Mouse (Mus musculus) liver, embryonic 14.5 days (tissue): ENCODE measurements at regions not wholly inside any gene's neighbourhood (a gene's known extent, or its start where the extent isn't known, plus 50 kb on each side); places are given as distances from the start of the nearest gene placed in this dataset.

ENCODE experiments used
- ATAC-seq: fragments of 200-750 bp; cut with Nextera tagmentation; 2 replicates; pipeline ENCODE4 v1.8.0; 2017; ENCODE audit warnings: moderate number of reproducible peaks, mild to moderate bottlenecking, moderate library complexity; ENCODE audit not compliant: insufficient read depth
- DNase-seq, 3 experiments: peaks; one replicate each; pipeline ENCODE4 v3.0.0-alpha.2; 2012 to 2013; ENCODE audit warnings: low read depth in 3 of 3, low spot score in 3 of 3
- H3K27ac ChIP-seq: fragments of 300-500 bp; sonication (generic); 2 replicates; pipeline ENCODE4 v1.5.1; 2014; ENCODE audit warnings: moderate library complexity, mild to moderate bottlenecking, control low read depth, inconsistent platforms
- H3K27me3 ChIP-seq: fragments of 300-500 bp; sonication (generic); 2 replicates; pipeline ENCODE4 v1.6.1; 2014; ENCODE audit warnings: mild to moderate bottlenecking, low read length, moderate library complexity; ENCODE audit not compliant: control insufficient read depth, insufficient read depth
- H3K36me3 ChIP-seq: fragments of 300-500 bp; sonication (generic); replicated peaks from 2 replicates; pipeline ENCODE4 v1.6.1; 2014; ENCODE audit warnings: low read depth; ENCODE audit not compliant: control insufficient read depth, insufficient read depth
- H3K4me1 ChIP-seq, 2 experiments: fragments of 200-500 bp in 1 of 2; fragments of 300-500 bp in 1 of 2; sonication (generic) in 1 of 2; replicated peaks; 2 replicates each; pipeline ENCODE4 v1.6.1; 2012 to 2014; ENCODE audit warnings: antibody characterized with exemption in 1 of 2, inconsistent platforms in 1 of 2, low read length in 1 of 2; ENCODE audit not compliant: control insufficient read depth in 2 of 2, insufficient read depth in 2 of 2
- H3K4me2 ChIP-seq: fragments of 300-500 bp; sonication (generic); 2 replicates; pipeline ENCODE4 v1.6.1; 2014; ENCODE audit warnings: low read depth, mild to moderate bottlenecking, control low read depth, moderate library complexity
- H3K4me3 ChIP-seq, 2 experiments: fragments of 200-500 bp in 1 of 2; fragments of 300-500 bp in 1 of 2; sonication (generic) in 1 of 2; 2 replicates each; pipeline ENCODE4 v1.5.1; 2012 to 2014; ENCODE audit warnings: low read depth in 2 of 2, low read length in 2 of 2, mild to moderate bottlenecking in 2 of 2, control low read depth in 1 of 2, inconsistent platforms in 1 of 2, moderate library complexity in 1 of 2; ENCODE audit not compliant: insufficient read depth in 1 of 2
- H3K9ac ChIP-seq: fragments of 300-500 bp; sonication (generic); replicated peaks from 2 replicates; pipeline ENCODE4 v1.6.1; 2014; ENCODE audit warnings: mild to moderate bottlenecking, control low read depth, moderate library complexity
- H3K9me3 ChIP-seq: fragments of 300-500 bp; sonication (generic); 2 replicates; pipeline ENCODE4 v1.6.1; 2016; ENCODE audit warnings: low read length, mixed read lengths; ENCODE audit not compliant: control insufficient read depth
- CTCF ChIP-seq: IDR thresholded peaks from 2 replicates; pipeline ENCODE4 v1.5.1; 2016; ENCODE audit warnings: antibody characterized with exemption, low read depth, control low read depth
- EP300 ChIP-seq: IDR thresholded peaks from 2 replicates; pipeline ENCODE4 v1.6.1; 2016; ENCODE audit warnings: antibody characterized with exemption, low read depth
- WGBS: fragments of 180-500 bp; shearing (Covaris S2); extraction: QIAGEN DNeasy Blood & Tissue Kit; methylation state at CpG from one replicate; pipeline ENCODE4 v1.1.7; 2014; ENCODE audit not compliant: insufficient replicate concordance; 5-methylcytosine and 5-hydroxymethylcytosine counted together

GRCm38 (mm10) chr16:79400100-79400499 lies 309.2 kb upstream of the Tmprss15 start:
- Histone ChIP-seq H3K9ac (no peak overlapping the region), H3K36me3 (no peaks in the 10 kb centered on the region), H3K27me3 (no peaks in the 10 kb centered on the region), H3K9me3 (no peaks in the 10 kb centered on the region), H3K27ac (no peak overlapping the region), H3K4me2 (no peak overlapping the region), H3K4me1 (no peaks in the 10 kb centered on the region), H3K4me3 (no peak overlapping the region)
- DNase-seq (no peak), ATAC-seq (no peak)
- TF ChIP-seq EP300 (no peak), CTCF (no peak)
- WGBS, result 64% methylated on average over 3 of the region's 3 CpGs

- ATAC-seq, result no peak
- Histone ChIP-seq H3K36me3 (no peaks in the 10 kb centered on the region), H3K9me3 (no peaks in the 10 kb centered on the region), H3K9ac (no peak overlapping the region), H3K4me1 (no peaks in the 10 kb centered on the region), H3K27ac (no peak overlapping the region), H3K4me3 (no peak overlapping the region), H3K4me2 (no peak overlapping the region), H3K27me3 (no peaks in the 10 kb centered on the region)
- WGBS, result 42% methylated on average over 2 of the region's 2 CpGs
- TF ChIP-seq CTCF (no peak), EP300 (no peak)
- DNase-seq, result no peak
These were observed 307.6 kb upstream of the Tmprss15 start for GRCm38 (mm10) chr16:79398476-79398875.

DNA sequence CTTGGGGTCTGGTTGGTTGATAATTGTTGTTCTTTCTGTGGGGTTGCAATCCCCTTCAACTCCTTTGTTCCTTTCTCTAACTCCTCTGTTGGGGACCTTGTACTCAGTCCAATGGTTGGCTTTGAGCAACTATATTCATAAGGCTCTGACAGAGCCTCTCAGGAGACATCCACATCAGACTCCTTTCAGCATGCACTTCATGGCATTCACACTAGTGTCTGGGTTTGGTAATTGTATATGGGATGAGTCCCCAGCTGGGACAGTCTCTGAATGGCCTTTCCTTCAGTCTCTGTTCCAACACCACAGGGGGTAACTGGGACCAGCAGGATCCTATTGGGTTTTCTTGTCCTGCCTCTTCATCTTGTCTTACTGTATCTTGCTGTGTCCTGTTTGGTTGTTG lies 303.5 kb upstream of the Tmprss15 start:
- H3K36me3 ChIP-seq, result no peaks in the 10 kb centered on the region
- no peaks in the 10 kb centered on the region for H3K27me3 ChIP-seq
- no peak overlapping the region for H3K9ac ChIP-seq
- H3K4me3 ChIP-seq, result no peak overlapping the region
- ATAC-seq, result no peak
- H3K27ac ChIP-seq, result no peak overlapping the region
- H3K4me2 ChIP-seq, result no peak overlapping the region
- TF ChIP-seq CTCF (no peak), EP300 (no peak)
- no peak for DNase-seq
- H3K9me3 ChIP-seq, result no peaks in the 10 kb centered on the region
- H3K4me1 ChIP-seq, result no peaks in the 10 kb centered on the region

GRCm38 (mm10) chr16:79386421-79386820 lies 295.5 kb upstream of the Tmprss15 start:
- ATAC-seq, result no peak
- Histone ChIP-seq H3K36me3 (no peaks in the 10 kb centered on the region), H3K27me3 (no peaks in the 10 kb centered on the region), H3K4me3 (no peak overlapping the region), H3K4me1 (no peaks in the 10 kb centered on the region), H3K9ac (no peak overlapping the region), H3K9me3 (no peaks in the 10 kb centered on the region), H3K27ac (no peak overlapping the region), H3K4me2 (no peak overlapping the region)
- TF ChIP-seq EP300 (no peak), CTCF (no peak)
- no peak for DNase-seq
- 51% methylated on average over 3 of the region's 3 CpGs for WGBS

DNA sequence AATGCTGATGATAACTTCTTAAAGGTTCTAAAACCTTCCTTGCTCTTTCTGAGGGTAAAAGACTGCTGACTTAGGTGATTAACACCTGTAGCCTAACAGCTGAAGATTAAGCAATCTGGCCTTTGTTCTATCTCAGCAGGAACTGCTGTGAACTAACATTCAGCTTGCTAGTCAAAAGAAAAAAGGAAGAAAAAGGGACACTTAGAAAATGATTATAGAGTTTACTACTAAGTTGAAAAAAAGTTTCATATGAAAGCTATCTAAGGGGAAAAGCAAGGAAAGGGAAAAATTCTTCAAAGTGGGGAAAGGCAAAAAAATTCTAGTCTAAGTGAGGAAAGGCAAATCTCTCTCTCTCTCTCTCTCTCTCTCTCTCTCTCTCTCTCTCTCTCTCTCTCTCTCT lies 259.2 kb upstream of the Tmprss15 start:
- no peak for DNase-seq
- Histone ChIP-seq H3K36me3 (no peaks in the 10 kb centered on the region), H3K4me1 (no peaks in the 10 kb centered on the region), H3K27me3 (no peaks in the 10 kb centered on the region), H3K27ac (no peak overlapping the region), H3K4me2 (no peak overlapping the region), H3K9ac (no peak overlapping the region), H3K9me3 (no peaks in the 10 kb centered on the region), H3K4me3 (no peak overlapping the region)
- no peak for ATAC-seq
- TF ChIP-seq CTCF (no peak), EP300 (no peak)

DNA sequence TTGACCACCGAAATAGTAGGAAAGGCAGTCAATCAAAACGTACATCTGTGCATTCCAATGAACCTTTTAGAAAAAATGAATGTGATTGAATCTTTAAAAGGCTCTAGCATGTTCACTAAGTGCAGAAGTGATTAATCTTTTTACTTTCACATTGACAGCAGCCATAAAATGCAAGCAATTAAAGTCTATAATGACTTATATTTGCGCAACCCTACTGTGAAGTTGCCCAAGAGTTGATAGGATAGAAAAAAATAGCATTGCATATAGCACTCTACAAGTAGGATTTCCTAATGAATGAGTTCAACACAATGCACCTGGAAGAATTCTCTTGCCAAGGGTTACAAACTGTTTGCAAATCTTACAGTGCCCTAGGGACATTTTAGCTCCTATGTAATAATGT lies 251.6 kb upstream of the Tmprss15 start:
- no peak overlapping the region for H3K4me2 ChIP-seq
- no peak overlapping the region for H3K4me3 ChIP-seq
- ATAC-seq (no peak), DNase-seq (no peak)
- TF ChIP-seq EP300 (no peak), CTCF (no peak)
- no peak overlapping the region for H3K9ac ChIP-seq
- no peaks in the 10 kb centered on the region for H3K9me3 ChIP-seq
- H3K27ac ChIP-seq, result no peak overlapping the region
- no peaks in the 10 kb centered on the region for H3K4me1 ChIP-seq
- no peaks in the 10 kb centered on the region for H3K36me3 ChIP-seq
- WGBS, result 64% methylated on average over 3 of the region's 3 CpGs
- H3K27me3 ChIP-seq, result no peaks in the 10 kb centered on the region
